Comparison of ENCODE assay signal across 12 mouse cellular contexts in the genomic region with DNA sequence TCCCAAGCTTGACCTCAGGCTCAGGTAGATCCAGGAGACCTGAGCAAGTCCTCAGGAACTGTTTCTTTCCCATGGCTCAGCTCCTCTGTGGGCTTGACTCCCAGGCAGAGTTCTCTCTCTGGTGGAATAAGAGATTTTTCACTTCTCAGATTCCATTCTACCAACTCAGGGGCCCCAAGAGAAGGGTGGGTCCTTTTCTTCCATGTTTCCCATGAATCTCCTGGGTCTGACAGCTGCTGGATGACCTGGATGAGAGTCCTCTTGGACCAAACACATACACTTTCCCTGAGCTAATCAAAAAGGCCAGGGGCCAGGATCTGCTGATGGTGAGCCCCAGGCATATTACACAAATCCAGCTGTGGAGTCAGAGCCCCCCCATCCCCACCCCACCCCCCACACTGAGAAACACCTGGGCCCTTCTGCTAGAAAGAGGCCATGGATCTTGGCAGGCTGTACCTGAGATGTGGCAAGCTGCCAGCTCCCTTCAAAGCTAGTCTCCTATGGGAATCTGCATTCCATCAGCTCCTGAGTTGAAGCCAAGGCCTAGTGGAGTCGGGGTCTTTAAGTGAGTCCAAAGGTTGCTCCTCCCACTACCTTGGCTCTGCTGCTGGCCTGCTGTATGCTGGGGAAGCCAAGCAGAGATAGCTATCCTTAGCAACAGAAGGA. TPM values are rescaled to one million over a fixed set of nuclear protein-coding genes. Genes with fewer than 3 reads are reported as not detected.
DNase-seq lines count a peak whose midpoint lies in the region; ATAC-seq lines count a peak whose summit lies in the region.
"Had no signal": no experiment of that assay in that cellular context is flagged by ENCODE, and none has a peak within 500 bp of the region (broad histone marks: within the 10 kb centered on the region; RNA-seq: fewer than 3 reads in every experiment).

No protein-coding gene starts in this region.

- peak; percentile 36 for DNase-seq in adrenal gland, postnatal 10 days
- DNase-seq in adrenal gland, postnatal 36 days = no peak
- peak; percentile 55 for DNase-seq in liver
- DNase-seq: gastrocnemius, postnatal 25 days had no signal

- H3K4me1 ChIP-seq in liver, embryonic 12.5 days = no peaks in the 10 kb centered on the region
- peaks cover 26% of the 10 kb centered on the region for H3K4me1 ChIP-seq in kidney, embryonic 15.5 days
- peaks cover 15% of the 10 kb centered on the region; the same call in 1 of the 2 replicates for H3K4me1 ChIP-seq in stomach, embryonic 15.5 days
- H3K4me1 ChIP-seq in forebrain, embryonic 15.5 days = no peaks in the 10 kb centered on the region
- H3K4me1 ChIP-seq: liver, embryonic 15.5 days; neural tube, embryonic 12.5 days had no signal

- no peaks in the 10 kb centered on the region for H3K36me3 ChIP-seq in liver, embryonic 12.5 days
- no peaks in the 10 kb centered on the region for H3K36me3 ChIP-seq in kidney, embryonic 15.5 days
- no peaks in the 10 kb centered on the region for H3K36me3 ChIP-seq in stomach, embryonic 15.5 days
- no peaks in the 10 kb centered on the region for H3K36me3 ChIP-seq in forebrain, embryonic 15.5 days
- H3K36me3 ChIP-seq: liver, embryonic 15.5 days; neural tube, embryonic 12.5 days had no signal

- no peak overlapping the region for H3K4me3 ChIP-seq in liver, embryonic 12.5 days
- no peak overlapping the region for H3K4me3 ChIP-seq in kidney, embryonic 15.5 days (replicated peaks)
- no peak overlapping the region for H3K4me3 ChIP-seq in stomach, embryonic 15.5 days (replicated peaks)
- no peak overlapping the region for H3K4me3 ChIP-seq in forebrain, embryonic 15.5 days
- H3K4me3 ChIP-seq: liver, embryonic 15.5 days; neural tube, embryonic 12.5 days had no signal

- no peak for ATAC-seq in liver, embryonic 12.5 days
- ATAC-seq in kidney, embryonic 15.5 days (replicated peaks; ENCODE audit: low FRiP score) = peak; percentile 52; the same call in 1 of the 2 replicates
- ATAC-seq in stomach, embryonic 15.5 days (ENCODE audit: insufficient read depth, low FRiP score, low read depth) = peak; percentile 54
- no peak for ATAC-seq in erythroid progenitor cell, adult 5-6 weeks (replicated peaks; ENCODE audit: low FRiP score, poor library complexity, severe bottlenecking)
- ATAC-seq in forebrain, embryonic 15.5 days (replicated peaks) = no peak

- H3K4me2 ChIP-seq in liver, embryonic 12.5 days = no peak overlapping the region
- H3K4me2 ChIP-seq in kidney, embryonic 15.5 days = no peak overlapping the region
- H3K4me2 ChIP-seq in stomach, embryonic 15.5 days = no peak overlapping the region
- H3K4me2 ChIP-seq in forebrain, embryonic 15.5 days (replicated peaks) = no peak overlapping the region
- H3K4me2 ChIP-seq: liver, embryonic 15.5 days; neural tube, embryonic 12.5 days had no signal

- no peaks in the 10 kb centered on the region for H3K9me3 ChIP-seq in liver, embryonic 12.5 days (replicated peaks)
- H3K9me3 ChIP-seq in kidney, embryonic 15.5 days (replicated peaks) = no peaks in the 10 kb centered on the region
- H3K9me3 ChIP-seq in stomach, embryonic 15.5 days = no peaks in the 10 kb centered on the region
- H3K9me3 ChIP-seq in forebrain, embryonic 15.5 days = no peaks in the 10 kb centered on the region
- H3K9me3 ChIP-seq: liver, embryonic 15.5 days; neural tube, embryonic 12.5 days had no signal

- H3K9ac ChIP-seq in liver, embryonic 12.5 days = no peak overlapping the region
- no peak overlapping the region for H3K9ac ChIP-seq in kidney, embryonic 15.5 days
- H3K9ac ChIP-seq in stomach, embryonic 15.5 days = no peak overlapping the region
- no peak overlapping the region for H3K9ac ChIP-seq in forebrain, embryonic 15.5 days (replicated peaks)
- H3K9ac ChIP-seq: liver, embryonic 15.5 days; neural tube, embryonic 12.5 days had no signal

- H3K27ac ChIP-seq in liver, embryonic 12.5 days = no peak overlapping the region
- 0 out of 2 replicates have a peak overlapping the region, but pooled peaks have one; percentile 9 for H3K27ac ChIP-seq in kidney, embryonic 15.5 days
- peak overlapping the region; percentile 37; the same call in 1 of the 2 replicates for H3K27ac ChIP-seq in stomach, embryonic 15.5 days
- no peak overlapping the region for H3K27ac ChIP-seq in forebrain, embryonic 15.5 days (replicated peaks)
- H3K27ac ChIP-seq: liver, embryonic 15.5 days; neural tube, embryonic 12.5 days had no signal

- H3K27me3 ChIP-seq in liver, embryonic 12.5 days (replicated peaks) = no peaks in the 10 kb centered on the region
- H3K27me3 ChIP-seq in kidney, embryonic 15.5 days = no peaks in the 10 kb centered on the region
- no peaks in the 10 kb centered on the region for H3K27me3 ChIP-seq in stomach, embryonic 15.5 days (replicated peaks)
- H3K27me3 ChIP-seq in forebrain, embryonic 15.5 days = no peaks in the 10 kb centered on the region
- H3K27me3 ChIP-seq: liver, embryonic 15.5 days; neural tube, embryonic 12.5 days had no signal

- WGBS in liver, embryonic 12.5 days (ENCODE audit: insufficient replicate concordance) = 69% methylated on average over 1 of the region's 1 CpGs
- WGBS in kidney, embryonic 15.5 days = 38% methylated on average over 1 of the region's 1 CpGs
- WGBS in stomach, embryonic 15.5 days = 32% methylated on average over 1 of the region's 1 CpGs
- WGBS in forebrain, embryonic 15.5 days = 44% methylated on average over 1 of the region's 1 CpGs

RNA-seq across cellular contexts. Expression of a gene that starts 17.9 kb away (rescaled TPM):
- total RNA-seq in adrenal gland, postnatal 10 days (2021) = not detected
- not detected for total RNA-seq in adrenal gland, postnatal 36 days (2021)
- not detected in 2 replicates for polyA plus RNA-seq in liver, embryonic 12.5 days (2016; fragmentation: Nextera tagmentation; extraction: Ambion mirVana)
- not detected in 2 replicates for polyA plus RNA-seq in kidney, embryonic 15.5 days (2015; fragmentation: Nextera tagmentation; extraction: Ambion mirVana)
- polyA plus RNA-seq in stomach, embryonic 15.5 days (2015; fragmentation: Nextera tagmentation; extraction: Ambion mirVana) = not detected in 2 replicates
- not detected in 2 replicates for total RNA-seq in erythroid progenitor cell, adult 5-6 weeks (2015; ENCODE audit: low replicate concordance)
- not detected in 2 replicates for total RNA-seq in erythroid progenitor cell, adult 5-6 weeks (2017; ENCODE audit: low replicate concordance)
- polyA plus RNA-seq in forebrain, embryonic 15.5 days (2015; fragmentation: Nextera tagmentation; extraction: Ambion mirVana) = not detected in 2 replicates
- total RNA-seq: gastrocnemius, postnatal 25 days had no signal
- polyA plus RNA-seq: liver, embryonic 15.5 days; spleen, adult 2 months had no signal

RNA-seq across cellular contexts. Expression of a gene that starts 31.9 kb away (rescaled TPM):
- total RNA-seq in adrenal gland, postnatal 10 days (2021) = 1 to 10 TPM; 4.3 to 4.6 TPM
- 1 to 10 TPM; 1.5 to 2.4 TPM for total RNA-seq in adrenal gland, postnatal 36 days (2021)
- polyA plus RNA-seq in liver, embryonic 12.5 days (2016; fragmentation: Nextera tagmentation; extraction: Ambion mirVana) = not detected in 2 replicates
- polyA plus RNA-seq in kidney, embryonic 15.5 days (2015; fragmentation: Nextera tagmentation; extraction: Ambion mirVana) = 2.5 and 3.7 TPM in 2 replicates
- polyA plus RNA-seq in stomach, embryonic 15.5 days (2015; fragmentation: Nextera tagmentation; extraction: Ambion mirVana) = 2.8 and 4.5 TPM in 2 replicates
- not detected in 2 replicates for total RNA-seq in erythroid progenitor cell, adult 5-6 weeks (2015; ENCODE audit: low replicate concordance)
- not detected in 2 replicates for total RNA-seq in erythroid progenitor cell, adult 5-6 weeks (2017; ENCODE audit: low replicate concordance)
- 2.0 and 2.2 TPM in 2 replicates for polyA plus RNA-seq in forebrain, embryonic 15.5 days (2015; fragmentation: Nextera tagmentation; extraction: Ambion mirVana)

RNA-seq across cellular contexts. Expression of a gene that starts 48.7 kb away (rescaled TPM):
- total RNA-seq in adrenal gland, postnatal 10 days (2021) = 10 to 100 TPM; 12.4 to 18.4 TPM
- total RNA-seq in adrenal gland, postnatal 36 days (2021) = 10 to 100 TPM; 10.2 to 16.1 TPM
- 2.9 and 3.1 TPM in 2 replicates for polyA plus RNA-seq in liver, embryonic 12.5 days (2016; fragmentation: Nextera tagmentation; extraction: Ambion mirVana)
- 8.8 and 9.7 TPM in 2 replicates for polyA plus RNA-seq in kidney, embryonic 15.5 days (2015; fragmentation: Nextera tagmentation; extraction: Ambion mirVana)
- 9.1 and 10.3 TPM in 2 replicates for polyA plus RNA-seq in stomach, embryonic 15.5 days (2015; fragmentation: Nextera tagmentation; extraction: Ambion mirVana)
- 1.4 and 8.0 TPM in 2 replicates for total RNA-seq in erythroid progenitor cell, adult 5-6 weeks (2015; ENCODE audit: low replicate concordance)
- total RNA-seq in erythroid progenitor cell, adult 5-6 weeks (2017; ENCODE audit: low replicate concordance) = 3.2 TPM in 1 of 2 replicates, not detected in the other
- 2.9 and 3.4 TPM in 2 replicates for polyA plus RNA-seq in forebrain, embryonic 15.5 days (2015; fragmentation: Nextera tagmentation; extraction: Ambion mirVana)

Comparison
In these comparisons a context has a peak if more than half of its experiments do, and no peak if none do; other contexts are left out.
1. DNase-seq: peak in adrenal gland, postnatal 10 days (single experiment) and liver (single experiment); none in adrenal gland, postnatal 36 days (0 of 2).
2. ATAC-seq: peak in kidney, embryonic 15.5 days (single experiment) and stomach, embryonic 15.5 days (single experiment); none in liver, embryonic 12.5 days (single experiment), erythroid progenitor cell, adult 5-6 weeks (single experiment) and forebrain, embryonic 15.5 days (single experiment).
3. H3K27ac ChIP-seq: peak in kidney, embryonic 15.5 days (single experiment) and stomach, embryonic 15.5 days (single experiment); none in liver, embryonic 12.5 days (single experiment) and forebrain, embryonic 15.5 days (single experiment).